Mouse (Mus musculus) C2C12 (cell line): Measurements from ENCODE around the gene Grm4. TPM values are rescaled to one million over a fixed set of nuclear protein-coding genes. Genes with fewer than 3 reads are reported as not detected.

Source experiments
- H3K27me3 ChIP-seq: one replicate; pipeline ENCODE4 v1.6.1; 2011; ENCODE audit not compliant: control insufficient read depth, insufficient read depth, insufficient read length
- H3K36me3 ChIP-seq: one replicate; pipeline ENCODE4 v1.6.1; 2011; ENCODE audit not compliant: control insufficient read depth, insufficient read depth
- H3K4me3 ChIP-seq: one replicate; pipeline ENCODE4 v1.5.1; 2011; ENCODE audit warnings: mild to moderate bottlenecking, control low read depth; ENCODE audit not compliant: poor library complexity, insufficient read depth, severe bottlenecking
- H3K79me2 ChIP-seq: one replicate; pipeline ENCODE4 v1.6.1; 2011; ENCODE audit not compliant: control insufficient read depth, insufficient read depth
- H3K79me3 ChIP-seq: one replicate; pipeline ENCODE4 v1.6.1; 2011; ENCODE audit warnings: low read depth, control low read depth
- H3ac ChIP-seq: one replicate; pipeline ENCODE3; 2011; ENCODE audit warnings: low read depth; ENCODE audit not compliant: control insufficient read depth, insufficient read length
- CEBPB ChIP-seq: IDR thresholded peaks from one replicate; pipeline ENCODE4 v1.6.1; 2011; ENCODE audit warnings: low read depth, mild to moderate bottlenecking, control low read depth, moderate library complexity
- CTCF ChIP-seq: IDR thresholded peaks from one replicate; pipeline ENCODE4 v1.5.1; 2011; ENCODE audit not compliant: control insufficient read depth, insufficient read depth, insufficient read length
- FOSL1 ChIP-seq: IDR thresholded peaks from one replicate; pipeline ENCODE4 v1.8.0; 2011; ENCODE audit warnings: mild to moderate bottlenecking, low read length; ENCODE audit not compliant: poor library complexity, insufficient read depth, severe bottlenecking
- MAX ChIP-seq: IDR thresholded peaks from one replicate; pipeline ENCODE4 v1.6.1; 2011; ENCODE audit warnings: mild to moderate bottlenecking, control low read depth
- MYOD1 ChIP-seq: IDR thresholded peaks from one replicate; pipeline ENCODE4 v1.6.1; 2011; ENCODE audit warnings: low read depth; ENCODE audit not compliant: control insufficient read depth, insufficient read length
- MYOG ChIP-seq: IDR thresholded peaks from one replicate; pipeline ENCODE4 v1.6.1; 2011; ENCODE audit not compliant: control insufficient read depth, insufficient read length; ENCODE audit errors: extremely low read depth
- USF1 ChIP-seq: IDR thresholded peaks from one replicate; pipeline ENCODE4 v1.6.1; 2011; ENCODE audit warnings: low read depth, mild to moderate bottlenecking, control low read depth, moderate library complexity
- polyA plus RNA-seq: library from polyadenylated mRNA; unstranded; fragments of >200 nt; fragmentation: generic; extraction: Trizol; gene quantifications from one replicate; pipeline ENCODE4 v1.2.1, GENCODE M21; 2012; ENCODE audit warnings: missing spikeins

Grm4 gene
- polyA plus RNA-seq, 1 experiment: not detected

- Histone ChIP-seq H3ac (no peak overlapping the region), H3K4me3 (no peak overlapping the region), H3K27me3 (peaks cover 40% of the 10 kb centered on the region), H3K79me3 (no peaks in the 10 kb centered on the region), H3K79me2 (no peaks in the 10 kb centered on the region), H3K36me3 (no peaks in the 10 kb centered on the region)
- no peak for TF ChIP-seq FOSL1
- no peak for TF ChIP-seq MAX
- no peak for TF ChIP-seq USF1
- TF ChIP-seq MYOG: no peak
- no peak for TF ChIP-seq CEBPB
- no peak for TF ChIP-seq CTCF
Observed at GRCm38 (mm10) chr17:27401200-27401599, 120.0 kb downstream of the Grm4 start.

GRCm38 (mm10) chr17:27393931-27394330, 127.3 kb downstream of the Grm4 start:
- TF ChIP-seq MYOD1 (no peak), CTCF (no peak), CEBPB (no peak), MAX (no peak)
- Histone ChIP-seq H3K27me3 (peaks cover 67% of the 10 kb centered on the region), H3K4me3 (no peak overlapping the region), H3ac (no peak overlapping the region), H3K79me2 (no peaks in the 10 kb centered on the region), H3K36me3 (no peaks in the 10 kb centered on the region), H3K79me3 (no peaks in the 10 kb centered on the region)

- no peaks in the 10 kb centered on the region for H3K36me3 ChIP-seq
- no peak overlapping the region for H3K4me3 ChIP-seq
- no peak overlapping the region for H3ac ChIP-seq
- no peaks in the 10 kb centered on the region for H3K79me3 ChIP-seq
- no peaks in the 10 kb centered on the region for H3K79me2 ChIP-seq
- peaks cover 66% of the 10 kb centered on the region for H3K27me3 ChIP-seq
- no peak for TF ChIP-seq MYOD1
- no peak for TF ChIP-seq MYOG
- TF ChIP-seq FOSL1: no peak
- TF ChIP-seq CTCF: no peak
- TF ChIP-seq USF1: no peak
- no peak for TF ChIP-seq CEBPB
- no peak for TF ChIP-seq MAX
Observed at GRCm38 (mm10) chr17:27393432-27393831, 127.8 kb downstream of the Grm4 start.

DNA sequence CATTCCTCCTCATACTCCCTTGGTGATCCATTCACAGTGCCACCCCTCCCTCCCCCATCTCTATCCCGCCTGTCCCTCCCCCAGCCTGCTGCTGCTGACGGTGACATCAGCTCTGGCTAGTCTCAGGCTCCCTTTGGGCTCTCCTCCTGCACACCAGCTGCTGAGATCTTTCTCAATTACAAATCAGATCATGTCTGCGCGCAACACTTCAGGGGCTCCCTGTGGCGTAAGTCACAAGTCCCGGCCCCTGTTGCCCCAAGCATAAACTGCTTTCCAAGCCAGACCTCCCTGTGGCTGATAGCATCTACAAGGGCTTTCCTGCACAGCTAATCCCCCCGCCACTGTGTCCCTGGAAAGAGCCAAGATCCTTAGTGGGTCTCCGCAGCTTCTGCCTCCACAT, 128.3 kb downstream of the Grm4 start:
- H3ac ChIP-seq: no peak overlapping the region
- no peaks in the 10 kb centered on the region for H3K79me2 ChIP-seq
- no peaks in the 10 kb centered on the region for H3K79me3 ChIP-seq
- H3K36me3 ChIP-seq: no peaks in the 10 kb centered on the region
- no peak for TF ChIP-seq MYOD1
- no peak for TF ChIP-seq USF1
- TF ChIP-seq CTCF: no peak
- TF ChIP-seq FOSL1: no peak
- TF ChIP-seq MAX: no peak
- TF ChIP-seq MYOG: no peak
- no peak for TF ChIP-seq CEBPB
- H3K4me3 ChIP-seq: no peak overlapping the region
- H3K27me3 ChIP-seq: peaks cover 61% of the 10 kb centered on the region

- TF ChIP-seq MYOG (no peak), FOSL1 (no peak)
- no peaks in the 10 kb centered on the region for H3K36me3 ChIP-seq
- H3K4me3 ChIP-seq: no peak overlapping the region
- H3K79me3 ChIP-seq: no peaks in the 10 kb centered on the region
- H3K27me3 ChIP-seq: peaks cover 36% of the 10 kb centered on the region
- H3ac ChIP-seq: no peak overlapping the region
- H3K79me2 ChIP-seq: no peaks in the 10 kb centered on the region
Observed at GRCm38 (mm10) chr17:27390019-27390418, 131.2 kb downstream of the Grm4 start.

DNA sequence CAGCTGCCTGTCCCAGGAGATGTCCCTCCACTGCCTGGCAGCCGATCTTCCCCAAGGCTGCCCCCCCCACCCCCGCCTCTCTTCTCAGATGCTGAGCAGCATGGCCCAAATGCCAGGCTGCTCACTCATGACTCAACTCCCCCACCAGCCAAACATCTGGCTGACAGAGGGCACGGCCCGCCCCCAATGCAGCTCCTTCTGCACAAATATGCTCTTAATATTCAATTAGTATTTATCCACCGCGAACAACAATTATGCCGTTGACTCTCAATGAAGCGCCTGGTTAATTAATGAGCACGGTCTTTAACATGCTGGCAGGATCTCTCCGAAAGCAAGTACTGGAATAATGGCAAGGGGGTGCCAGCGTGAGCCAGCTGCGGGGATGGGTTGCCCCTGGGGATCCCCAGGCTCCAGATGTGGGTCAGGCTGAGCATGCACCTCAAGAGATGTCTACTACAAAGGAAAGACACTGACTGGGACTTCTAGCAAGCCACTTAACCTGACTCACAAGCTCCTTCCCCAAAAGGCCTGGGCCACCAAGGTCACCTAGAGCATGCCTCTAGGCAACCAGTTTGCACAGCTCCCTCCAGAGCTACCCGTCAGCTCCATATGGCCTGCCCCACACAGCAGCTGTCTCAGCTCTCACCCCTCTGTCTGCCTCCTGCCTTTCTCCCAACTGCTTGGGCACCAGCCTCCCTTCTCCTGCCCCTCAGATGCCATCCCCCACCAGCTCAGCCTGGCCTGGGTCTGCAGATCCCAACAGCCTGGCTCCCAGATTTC, 131.8 kb downstream of the Grm4 start:
- H3K27me3 ChIP-seq: peaks cover 30% of the 10 kb centered on the region
- H3ac ChIP-seq: no peak overlapping the region
- TF ChIP-seq MAX: no peak
- TF ChIP-seq MYOD1: no peak
- no peak for TF ChIP-seq FOSL1
- TF ChIP-seq MYOG: no peak
- no peak for TF ChIP-seq CTCF
- no peak for TF ChIP-seq CEBPB
- TF ChIP-seq USF1: no peak
- H3K36me3 ChIP-seq: no peaks in the 10 kb centered on the region
- H3K4me3 ChIP-seq: no peak overlapping the region
- H3K79me2 ChIP-seq: no peaks in the 10 kb centered on the region
- H3K79me3 ChIP-seq: no peaks in the 10 kb centered on the region
